Mouse (Mus musculus): Measurements from ENCODE around the gene Slco1a5.

DNA sequence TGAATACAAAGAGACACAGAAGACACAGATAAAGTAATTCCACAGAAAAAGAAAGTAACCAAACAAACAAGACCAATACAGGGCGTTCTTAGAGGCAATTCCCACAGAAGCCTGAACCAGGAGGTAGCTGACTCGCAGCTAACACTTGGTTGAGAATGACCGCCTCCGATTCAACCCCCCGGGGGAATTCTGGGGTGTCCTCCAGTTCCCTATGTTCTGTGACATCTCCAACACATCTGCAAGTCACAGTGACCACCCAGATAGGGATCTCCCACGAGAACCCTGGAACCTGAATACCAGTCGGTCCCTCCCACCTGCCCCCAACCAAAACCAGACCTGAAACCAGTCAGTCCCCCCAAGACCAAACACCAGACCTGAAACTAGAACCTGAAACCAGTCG is 128.5 kb downstream of the Slco1a5 start:
- TF ChIP-seq ZMIZ1 (IDR thresholded peaks at IDR 0.05; ENCODE audit: low read depth, low read length) = no peak
- no peak for TF ChIP-seq POLR2AphosphoS2 (IDR thresholded peaks at IDR 0.05; ENCODE audit: low read length)
- no peak for TF ChIP-seq CTCF (IDR thresholded peaks at IDR 0.05 in 2 of 3, conservative IDR thresholded peaks at IDR 0.05 in 1 of 3; ENCODE audit: control insufficient read depth in 1 of 3, insufficient read depth in 1 of 3, low read depth in 2 of 3, low read length in 3 of 3, poor library complexity in 1 of 3, severe bottlenecking in 1 of 3)
- no peak for TF ChIP-seq TBP (IDR thresholded peaks at IDR 0.05; ENCODE audit: low read depth, low read length)
- no peak for TF ChIP-seq MAX (IDR thresholded peaks at IDR 0.05; ENCODE audit: low read length)
- TF ChIP-seq TAL1 (IDR thresholded peaks at IDR 0.05; ENCODE audit: low read length) = no peak
- TF ChIP-seq TCF12 (IDR thresholded peaks at IDR 0.05; ENCODE audit: low read depth, low read length) = no peak
- no peak for TF ChIP-seq ZKSCAN1 (IDR thresholded peaks at IDR 0.05; ENCODE audit: low read depth, low read length)
